Mouse (Mus musculus): ENCODE results near the gene Vstm2l. TPM values are rescaled to one million over a fixed set of nuclear protein-coding genes. Genes with fewer than 3 reads are reported as not detected.

The Vstm2l gene
- polyA plus RNA-seq, 1 experiment = 0.53 TPM

- 40% methylated on average over 43 of the region's 43 CpGs for WGBS
- Histone ChIP-seq H3K27ac (ENCODE audit: insufficient read depth, low read depth, low read length) (no peak overlapping the region), H3K27me3 (replicated peaks; ENCODE audit: control insufficient read depth, insufficient read depth, low read length) (peaks cover 5% of the 10 kb centered on the region), H3K4me1 (ENCODE audit: control insufficient read depth, insufficient read depth, low read length) (no peaks in the 10 kb centered on the region), H3K36me3 (ENCODE audit: control insufficient read depth, insufficient read depth, low read length) (no peaks in the 10 kb centered on the region), H3K4me3 (ENCODE audit: insufficient read depth, low read depth, low read length) (no peak overlapping the region)
- no peak for DNase-seq
- TF ChIP-seq CTCF (conservative IDR thresholded peaks at IDR 0.05; ENCODE audit: insufficient read depth, insufficient read length, low read depth, low read length) (no peak), POLR2A (IDR thresholded peaks at IDR 0.05; ENCODE audit: low read depth, low read length) (no peak)
Observed at GRCm38 (mm10) chr2:157914889-157915517, 550 bp downstream of the Vstm2l start.

GRCm38 (mm10) chr2:157918529-157918928 is 4.1 kb downstream of the Vstm2l start:
- Histone ChIP-seq H3K27ac (ENCODE audit: insufficient read depth, low read depth, low read length) (no peak overlapping the region), H3K36me3 (ENCODE audit: control insufficient read depth, insufficient read depth, low read length) (no peaks in the 10 kb centered on the region), H3K4me1 (ENCODE audit: control insufficient read depth, insufficient read depth, low read length) (no peaks in the 10 kb centered on the region), H3K4me3 (ENCODE audit: insufficient read depth, low read depth, low read length) (no peak overlapping the region), H3K27me3 (replicated peaks; ENCODE audit: control insufficient read depth, insufficient read depth, low read length) (peaks cover 5% of the 10 kb centered on the region)
- no peak for DNase-seq
- TF ChIP-seq POLR2A (IDR thresholded peaks at IDR 0.05; ENCODE audit: low read depth, low read length) (no peak), CTCF (conservative IDR thresholded peaks at IDR 0.05; ENCODE audit: insufficient read depth, insufficient read length, low read depth, low read length) (no peak)
- 15% methylated on average over 10 of the region's 10 CpGs for WGBS

DNA sequence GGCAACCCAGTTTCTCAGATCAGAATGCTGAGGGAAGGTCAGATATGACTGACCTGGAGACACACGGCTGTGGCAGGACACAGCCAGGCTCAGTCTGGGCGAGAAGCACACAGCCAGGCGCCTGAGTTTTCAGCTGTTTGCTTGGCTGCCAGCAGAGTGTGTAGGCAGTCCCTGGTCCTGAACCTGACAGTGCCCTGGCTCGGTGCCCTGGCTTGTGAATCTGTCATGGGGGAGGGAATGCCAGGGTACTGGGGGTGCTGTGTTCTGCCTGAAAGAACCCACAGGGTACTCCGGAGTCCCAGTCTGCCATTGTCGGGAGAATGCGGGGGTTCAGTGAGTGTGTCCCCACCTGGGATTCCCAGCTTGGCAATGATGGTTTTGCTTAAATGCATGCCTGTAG is 7.1 kb downstream of the Vstm2l start:
- Histone ChIP-seq H3K4me3 (ENCODE audit: insufficient read depth, low read depth, low read length) (no peak overlapping the region), H3K4me1 (ENCODE audit: control insufficient read depth, insufficient read depth, low read length) (no peaks in the 10 kb centered on the region), H3K36me3 (ENCODE audit: control insufficient read depth, insufficient read depth, low read length) (no peaks in the 10 kb centered on the region), H3K27me3 (replicated peaks; ENCODE audit: control insufficient read depth, insufficient read depth, low read length) (no peaks in the 10 kb centered on the region), H3K27ac (ENCODE audit: insufficient read depth, low read depth, low read length) (no peak overlapping the region)
- TF ChIP-seq CTCF (conservative IDR thresholded peaks at IDR 0.05; ENCODE audit: insufficient read depth, insufficient read length, low read depth, low read length) (no peak), POLR2A (IDR thresholded peaks at IDR 0.05; ENCODE audit: low read depth, low read length) (no peak)
- no peak for DNase-seq
- WGBS = 47% methylated on average over 7 of the region's 7 CpGs

GRCm38 (mm10) chr2:157923406-157923805 is 9.0 kb downstream of the Vstm2l start:
- H3K4me3 ChIP-seq (ENCODE audit: insufficient read depth, low read depth, low read length) = no peak overlapping the region
- no peaks in the 10 kb centered on the region for H3K4me1 ChIP-seq (ENCODE audit: control insufficient read depth, insufficient read depth, low read length)
- no peak for TF ChIP-seq POLR2A (IDR thresholded peaks at IDR 0.05; ENCODE audit: low read depth, low read length)
- TF ChIP-seq CTCF (conservative IDR thresholded peaks at IDR 0.05; ENCODE audit: insufficient read depth, insufficient read length, low read depth, low read length) = no peak
- no peaks in the 10 kb centered on the region for H3K27me3 ChIP-seq (replicated peaks; ENCODE audit: control insufficient read depth, insufficient read depth, low read length)
- no peak for DNase-seq
- WGBS = 6% methylated on average over 7 of the region's 7 CpGs
- H3K36me3 ChIP-seq (ENCODE audit: control insufficient read depth, insufficient read depth, low read length) = no peaks in the 10 kb centered on the region
- no peak overlapping the region for H3K27ac ChIP-seq (ENCODE audit: insufficient read depth, low read depth, low read length)

DNA sequence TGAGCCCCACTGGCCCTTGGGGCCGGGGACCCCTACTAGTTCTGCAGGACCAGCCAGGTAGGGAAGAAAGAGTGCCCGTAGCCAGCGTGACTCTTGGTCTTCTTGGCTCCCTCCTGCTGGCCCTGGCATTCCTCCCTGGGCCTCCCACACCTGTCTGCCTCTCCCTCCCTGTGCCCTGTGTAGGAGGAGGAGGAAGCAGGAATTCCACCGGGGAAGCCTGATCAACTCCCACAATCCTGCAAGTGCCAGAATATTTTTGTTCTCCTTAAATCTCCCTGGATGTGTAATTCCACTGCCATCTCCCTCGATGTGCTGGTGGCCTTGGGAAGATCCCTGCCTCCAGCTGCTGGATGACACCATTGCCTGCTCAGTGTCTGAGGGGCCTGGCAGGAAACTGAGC is 10.1 kb downstream of the Vstm2l start:
- H3K4me3 ChIP-seq (ENCODE audit: insufficient read depth, low read depth, low read length) = no peak overlapping the region
- DNase-seq = no peak
- H3K27me3 ChIP-seq (replicated peaks; ENCODE audit: control insufficient read depth, insufficient read depth, low read length) = no peaks in the 10 kb centered on the region
- TF ChIP-seq CTCF (conservative IDR thresholded peaks at IDR 0.05; ENCODE audit: insufficient read depth, insufficient read length, low read depth, low read length) = no peak
- TF ChIP-seq POLR2A (IDR thresholded peaks at IDR 0.05; ENCODE audit: low read depth, low read length) = no peak
- H3K36me3 ChIP-seq (ENCODE audit: control insufficient read depth, insufficient read depth, low read length) = no peaks in the 10 kb centered on the region
- no peak overlapping the region for H3K27ac ChIP-seq (ENCODE audit: insufficient read depth, low read depth, low read length)
- no peaks in the 10 kb centered on the region for H3K4me1 ChIP-seq (ENCODE audit: control insufficient read depth, insufficient read depth, low read length)
- 28% methylated on average over 5 of the region's 5 CpGs for WGBS

- Histone ChIP-seq H3K27me3 (replicated peaks; ENCODE audit: control insufficient read depth, insufficient read depth, low read length) (no peaks in the 10 kb centered on the region), H3K36me3 (ENCODE audit: control insufficient read depth, insufficient read depth, low read length) (no peaks in the 10 kb centered on the region), H3K4me3 (ENCODE audit: insufficient read depth, low read depth, low read length) (no peak overlapping the region), H3K4me1 (ENCODE audit: control insufficient read depth, insufficient read depth, low read length) (no peaks in the 10 kb centered on the region), H3K27ac (ENCODE audit: insufficient read depth, low read depth, low read length) (no peak overlapping the region)
- DNase-seq = no peak
- TF ChIP-seq CTCF (conservative IDR thresholded peaks at IDR 0.05; ENCODE audit: insufficient read depth, insufficient read length, low read depth, low read length) (no peak), POLR2A (IDR thresholded peaks at IDR 0.05; ENCODE audit: low read depth, low read length) (no peak)
- 42% methylated on average over 7 of the region's 7 CpGs for WGBS
Observed at GRCm38 (mm10) chr2:157926502-157926901, 12.0 kb downstream of the Vstm2l start.

GRCm38 (mm10) chr2:157926927-157927326 is 12.5 kb downstream of the Vstm2l start:
- H3K27ac ChIP-seq (ENCODE audit: insufficient read depth, low read depth, low read length) = no peak overlapping the region
- no peaks in the 10 kb centered on the region for H3K27me3 ChIP-seq (replicated peaks; ENCODE audit: control insufficient read depth, insufficient read depth, low read length)
- no peaks in the 10 kb centered on the region for H3K36me3 ChIP-seq (ENCODE audit: control insufficient read depth, insufficient read depth, low read length)
- no peak overlapping the region for H3K4me3 ChIP-seq (ENCODE audit: insufficient read depth, low read depth, low read length)
- TF ChIP-seq POLR2A (IDR thresholded peaks at IDR 0.05; ENCODE audit: low read depth, low read length) = no peak
- no peak for TF ChIP-seq CTCF (conservative IDR thresholded peaks at IDR 0.05; ENCODE audit: insufficient read depth, insufficient read length, low read depth, low read length)
- H3K4me1 ChIP-seq (ENCODE audit: control insufficient read depth, insufficient read depth, low read length) = no peaks in the 10 kb centered on the region
- WGBS = 71% methylated on average over 3 of the region's 3 CpGs
- DNase-seq = no peak
